Mouse (Mus musculus) G1E (cell line): ENCODE results near the gene Wdr61. TPM values are rescaled to one million over a fixed set of nuclear protein-coding genes. Genes with fewer than 3 reads are reported as not detected.

Experiments
- ATAC-seq: 2 replicates; pipeline ENCODE4 v1.8.0; 2016; ENCODE audit warnings: mild to moderate bottlenecking; ENCODE audit not compliant: insufficient number of reproducible peaks, poor library complexity, low FRiP score, severe bottlenecking; ENCODE audit errors: extremely low read depth
- DNase-seq: peaks from one replicate; pipeline ENCODE4 v3.0.0; 2012; ENCODE audit warnings: low spot score
- H3K27me3 ChIP-seq: 2 replicates; pipeline ENCODE4 v1.6.1; 2012; ENCODE audit warnings: mild to moderate bottlenecking, low read length, inconsistent platforms; ENCODE audit not compliant: insufficient read depth
- H3K36me3 ChIP-seq: replicated peaks from 2 replicates; pipeline ENCODE3; 2012; ENCODE audit warnings: mild to moderate bottlenecking, inconsistent platforms
- H3K4me1 ChIP-seq: 2 replicates; pipeline ENCODE4 v1.6.1; 2012; ENCODE audit warnings: low read depth, low read length, inconsistent platforms, mixed read lengths; ENCODE audit not compliant: insufficient read depth
- H3K4me3 ChIP-seq: 2 replicates; pipeline ENCODE4 v1.5.1; 2012; ENCODE audit warnings: low read depth, mild to moderate bottlenecking, inconsistent platforms, low read length, moderate library complexity, mixed read lengths
- H3K9me3 ChIP-seq: replicated peaks from 2 replicates; pipeline ENCODE4 v1.6.1; 2012; ENCODE audit warnings: inconsistent platforms
- CTCF ChIP-seq: IDR thresholded peaks from 2 replicates; pipeline ENCODE4 v1.5.1; 2012; ENCODE audit warnings: low read depth, low read length, inconsistent platforms, mixed read lengths
- GATA1 ChIP-seq: IDR thresholded peaks from 2 replicates; pipeline ENCODE4 v1.6.1; 2012; ENCODE audit warnings: borderline replicate concordance, low read length, inconsistent platforms, mixed read lengths
- GATA2 ChIP-seq: IDR thresholded peaks from 2 replicates; pipeline ENCODE4 v1.6.1; 2012; ENCODE audit warnings: low read depth, low read length, inconsistent platforms, borderline replicate concordance
- POLR2AphosphoS5 ChIP-seq: IDR thresholded peaks from 2 replicates; pipeline ENCODE4 v1.6.1; 2012; ENCODE audit warnings: low read depth, low read length, inconsistent platforms; ENCODE audit not compliant: insufficient replicate concordance
- TAL1 ChIP-seq: conservative IDR thresholded peaks from 2 replicates; pipeline ENCODE4 v1.6.1; 2012; ENCODE audit warnings: low read depth, low read length, inconsistent platforms, mixed read lengths
- polyA plus RNA-seq: library from polyadenylated mRNA; stranded (reverse); fragments of >175 nt; gene quantifications from 2 replicates; pipeline ENCODE4 v1.2.3, GENCODE M21; 2012
- total RNA-seq, 2 experiments: library from RNA; stranded (forward) in 1 of 2; stranded (reverse) in 1 of 2; fragments of 200-1000 nt in 1 of 2; fragments of >200 nt in 1 of 2; fragmentation: Nextera tagmentation in 1 of 2; gene quantifications; 2 replicates each; pipeline ENCODE4 v1.2.3; 2014 to 2017

Gene Wdr61
- total and polyA plus RNA-seq, 3 experiments = 32.6 to 109 (median 55.8) TPM

DNA sequence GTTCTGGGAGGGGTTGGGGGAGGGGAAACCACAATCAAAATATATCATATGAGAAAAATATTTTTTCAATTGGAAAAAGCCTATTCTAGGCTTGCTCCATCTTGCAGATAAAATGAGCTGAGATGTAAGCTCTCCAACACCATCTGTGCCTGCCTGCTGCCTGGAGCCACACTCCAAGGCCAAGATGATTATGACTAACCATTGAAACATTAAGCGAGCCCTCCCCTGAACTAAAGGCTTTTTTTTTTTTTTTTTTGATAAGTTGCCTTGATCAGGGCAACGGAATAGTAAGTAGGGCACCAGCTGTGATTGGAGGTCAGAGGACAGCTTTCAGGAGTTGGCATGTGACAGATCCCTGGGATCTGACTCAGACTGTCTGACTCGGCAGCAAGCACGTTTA, 65.9 kb downstream of the Wdr61 start:
- no peak for DNase-seq

GRCm38 (mm10) chr9:54666116-54666515, 68.2 kb downstream of the Wdr61 start:
- ATAC-seq (no peak), DNase-seq (no peak)
- Histone ChIP-seq H3K9me3 (no peaks in the 10 kb centered on the region), H3K4me3 (no peak overlapping the region), H3K27me3 (no peaks in the 10 kb centered on the region; the same call in none of the 2 replicates), H3K36me3 (no peaks in the 10 kb centered on the region), H3K4me1 (no peaks in the 10 kb centered on the region)
- no peak for TF ChIP-seq GATA1
- TF ChIP-seq GATA2 = no peak
- TF ChIP-seq TAL1 = no peak
- TF ChIP-seq POLR2AphosphoS5 = no peak
- no peak for TF ChIP-seq CTCF

More for the DNA sequence above, 65.9 kb downstream of the Wdr61 start:
- no peak for ATAC-seq
- Histone ChIP-seq H3K4me3 (no peak overlapping the region), H3K9me3 (no peaks in the 10 kb centered on the region), H3K4me1 (no peaks in the 10 kb centered on the region), H3K36me3 (no peaks in the 10 kb centered on the region), H3K27me3 (peaks cover 2% of the 10 kb centered on the region; the same call in 1 of the 2 replicates)
- TF ChIP-seq GATA2 (no peak), CTCF (no peak), TAL1 (no peak), POLR2AphosphoS5 (no peak), GATA1 (no peak)

Other genes starting within 250 kb of the Wdr61 start
- gene Dmxl2, start 232.9 kb downstream of the Wdr61 start, total RNA-seq (2014; fragmentation: Nextera tagmentation) = not detected in 2 replicates
- 0.11 and 0.23 TPM in 2 replicates for gene Dmxl2, start 232.9 kb downstream of the Wdr61 start, total RNA-seq (2017)
- gene Dmxl2, start 232.9 kb downstream of the Wdr61 start, polyA plus RNA-seq = not detected in 2 replicates
- not detected in 2 replicates for gene Sh2d7, start 195.5 kb downstream of the Wdr61 start, total RNA-seq (2014; fragmentation: Nextera tagmentation)
- 0.05 and 0.06 TPM in 2 replicates for gene Sh2d7, start 195.5 kb downstream of the Wdr61 start, total RNA-seq (2017)
- gene Sh2d7, start 195.5 kb downstream of the Wdr61 start, polyA plus RNA-seq = not detected in 2 replicates
- gene Cib2, start 174.3 kb downstream of the Wdr61 start, total RNA-seq (2014; fragmentation: Nextera tagmentation) = not detected in 2 replicates
- gene Cib2, start 174.3 kb downstream of the Wdr61 start, total RNA-seq (2017) = 0.17 TPM in 1 of 2 replicates, not detected in the other
- 0.04 and 0.08 TPM in 2 replicates for gene Cib2, start 174.3 kb downstream of the Wdr61 start, polyA plus RNA-seq
- 76.3 and 79.5 TPM in 2 replicates for gene Idh3a, start 148.2 kb downstream of the Wdr61 start, total RNA-seq (2014; fragmentation: Nextera tagmentation)
- gene Idh3a, start 148.2 kb downstream of the Wdr61 start, total RNA-seq (2017) = 60.8 and 71.5 TPM in 2 replicates
- gene Idh3a, start 148.2 kb downstream of the Wdr61 start, polyA plus RNA-seq = 20.3 and 21.7 TPM in 2 replicates
- gene Acsbg1, start 72.6 kb downstream of the Wdr61 start, total RNA-seq (2014; fragmentation: Nextera tagmentation) = 0.34 TPM in 1 of 2 replicates, not detected in the other
- 0.12 and 0.38 TPM in 2 replicates for gene Acsbg1, start 72.6 kb downstream of the Wdr61 start, total RNA-seq (2017)
- 0.02 and 0.03 TPM in 2 replicates for gene Acsbg1, start 72.6 kb downstream of the Wdr61 start, polyA plus RNA-seq
- gene Dnaja4, start 35.6 kb downstream of the Wdr61 start, total RNA-seq (2014; fragmentation: Nextera tagmentation) = 18.6 TPM in 1 of 2 replicates, not detected in the other
- gene Dnaja4, start 35.6 kb downstream of the Wdr61 start, total RNA-seq (2017) = 0.12 and 0.16 TPM in 2 replicates
- not detected in 2 replicates for gene Dnaja4, start 35.6 kb downstream of the Wdr61 start, polyA plus RNA-seq
- not detected in 2 replicates for gene Crabp1, start 30.2 kb upstream of the Wdr61 start, total RNA-seq (2014; fragmentation: Nextera tagmentation)
- gene Crabp1, start 30.2 kb upstream of the Wdr61 start, total RNA-seq (2017) = not detected in 2 replicates
- gene Crabp1, start 30.2 kb upstream of the Wdr61 start, polyA plus RNA-seq = not detected in 2 replicates
- gene Ireb2, start 129.3 kb upstream of the Wdr61 start, total RNA-seq (2014; fragmentation: Nextera tagmentation) = 60.7 and 70.9 TPM in 2 replicates
- 46.0 and 47.0 TPM in 2 replicates for gene Ireb2, start 129.3 kb upstream of the Wdr61 start, total RNA-seq (2017)
- 1.4 and 2.1 TPM in 2 replicates for gene Ireb2, start 129.3 kb upstream of the Wdr61 start, polyA plus RNA-seq
- not detected in 2 replicates for gene Hykk, start 182.8 kb upstream of the Wdr61 start, total RNA-seq (2014; fragmentation: Nextera tagmentation)
- gene Hykk, start 182.8 kb upstream of the Wdr61 start, total RNA-seq (2017) = 0.06 and 0.16 TPM in 2 replicates
- not detected in 2 replicates for gene Hykk, start 182.8 kb upstream of the Wdr61 start, polyA plus RNA-seq
- 203 and 219 TPM in 2 replicates for gene Psma4, start 216.3 kb upstream of the Wdr61 start, total RNA-seq (2014; fragmentation: Nextera tagmentation)
- gene Psma4, start 216.3 kb upstream of the Wdr61 start, total RNA-seq (2017) = 293 and 307 TPM in 2 replicates
- 12.3 and 15.5 TPM in 2 replicates for gene Psma4, start 216.3 kb upstream of the Wdr61 start, polyA plus RNA-seq
- gene AY074887, start 216.5 kb upstream of the Wdr61 start, total RNA-seq (2014; fragmentation: Nextera tagmentation) = 1.4 TPM in 1 of 2 replicates, not detected in the other
- not detected in 2 replicates for gene AY074887, start 216.5 kb upstream of the Wdr61 start, total RNA-seq (2017)
- not detected in 2 replicates for gene AY074887, start 216.5 kb upstream of the Wdr61 start, polyA plus RNA-seq
- 1.4 and 2.9 TPM in 2 replicates for gene Chrna5, start 246.4 kb upstream of the Wdr61 start, total RNA-seq (2014; fragmentation: Nextera tagmentation)
- 0.33 and 0.76 TPM in 2 replicates for gene Chrna5, start 246.4 kb upstream of the Wdr61 start, total RNA-seq (2017)
- 0.16 and 0.32 TPM in 2 replicates for gene Chrna5, start 246.4 kb upstream of the Wdr61 start, polyA plus RNA-seq